Mouse (Mus musculus): ENCODE results near the gene Mgrn1. TPM values are rescaled to one million over a fixed set of nuclear protein-coding genes. Genes with fewer than 3 reads are reported as not detected.

Gene Mgrn1
- polyA plus RNA-seq, 1 experiment from 2014 or later: 57.8 TPM

DNA sequence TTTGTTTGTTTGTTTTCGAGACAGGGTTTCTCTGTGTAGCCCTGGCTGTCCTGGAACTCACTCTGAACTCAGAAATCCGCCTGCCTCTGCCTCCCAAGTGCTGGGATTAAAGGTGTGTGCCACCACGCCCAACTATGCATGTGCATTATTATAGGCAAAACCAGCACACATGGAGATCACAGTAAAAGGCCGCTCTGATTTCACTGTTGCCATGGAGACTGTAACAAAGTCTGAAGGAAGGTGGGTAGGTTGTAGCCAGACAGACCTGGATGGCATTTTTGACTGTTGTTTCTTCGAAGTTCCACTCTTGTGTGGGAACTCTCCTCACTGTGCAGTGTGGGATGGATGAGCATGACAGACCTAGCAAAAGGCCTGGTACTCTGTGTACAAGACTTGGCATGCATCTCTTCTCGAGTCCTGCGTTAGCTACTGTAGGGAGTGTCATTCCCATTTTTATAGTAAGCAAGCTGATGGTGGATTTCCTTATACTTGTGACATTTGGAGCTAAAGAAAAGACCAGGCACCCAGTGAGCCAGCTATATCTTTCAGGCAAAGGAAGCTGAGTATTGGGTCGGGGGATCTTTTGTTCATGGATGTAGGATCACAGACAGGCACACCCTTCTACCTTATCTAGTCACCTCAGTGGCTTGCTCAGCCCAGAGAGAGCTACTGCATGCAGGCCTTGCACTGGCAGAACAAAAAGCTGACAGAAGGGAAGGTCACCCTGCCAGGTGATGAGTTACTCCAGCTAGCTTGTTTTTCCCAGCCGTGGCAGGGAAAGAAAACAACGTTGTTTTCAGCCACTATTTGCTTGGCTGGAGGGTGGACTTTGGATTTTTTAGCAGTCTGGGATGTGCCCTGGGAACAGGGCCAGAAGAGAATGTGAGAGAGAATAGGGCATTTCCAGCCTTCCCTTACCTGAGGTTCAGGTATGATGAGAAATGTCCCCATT, 4.4 kb upstream of the Mgrn1 start:
- 60% methylated on average over 10 of the region's 10 CpGs for WGBS
- TF ChIP-seq CTCF (IDR thresholded peaks at IDR 0.05; ENCODE audit: low read depth): no peak
- Histone ChIP-seq H3K9ac (ENCODE audit: low read depth, low read length) (no peak overlapping the region), H3K27me3 (replicated peaks; ENCODE audit: control insufficient read depth, insufficient read depth, low read length) (no peaks in the 10 kb centered on the region), H3K36me3 (ENCODE audit: control insufficient read depth, insufficient read depth) (no peaks in the 10 kb centered on the region; the same call in 1 of the 2 replicates), H3K27ac (ENCODE audit: low read depth, low read length) (peak overlapping the region; percentile 97), H3K4me3 (ENCODE audit: low read depth, low read length) (peak overlapping the region; percentile 87), H3K4me1 (replicated peaks; ENCODE audit: control insufficient read depth, insufficient read depth, low read length) (peaks cover 8% of the 10 kb centered on the region), H3K4me2 (replicated peaks; ENCODE audit: low read depth) (peak overlapping the region; percentile 74), H3K9me3 (ENCODE audit: control insufficient read depth) (no peaks in the 10 kb centered on the region)
- no peak for ATAC-seq

DNA sequence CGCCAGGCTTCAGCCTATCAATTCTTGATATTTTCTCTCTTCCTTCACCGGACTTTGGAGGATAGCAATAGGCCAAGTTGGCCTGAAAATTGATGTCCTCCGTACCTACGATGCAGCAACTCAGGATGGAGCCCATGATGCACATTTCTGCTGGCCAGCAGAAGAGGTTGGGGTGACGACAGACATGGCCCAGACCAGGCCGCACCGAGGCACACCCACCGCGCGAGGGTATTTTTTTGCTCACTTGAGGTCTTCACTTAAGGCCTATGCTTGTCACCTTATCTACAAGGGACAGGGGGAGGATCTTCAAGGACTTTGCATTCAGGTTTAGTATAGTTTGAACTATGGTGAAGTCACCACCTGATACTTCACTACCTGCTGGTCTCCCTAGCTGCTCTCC, 1.1 kb upstream of the Mgrn1 start:
- H3K4me3 ChIP-seq (ENCODE audit: low read depth, low read length): no peak overlapping the region

DNA sequence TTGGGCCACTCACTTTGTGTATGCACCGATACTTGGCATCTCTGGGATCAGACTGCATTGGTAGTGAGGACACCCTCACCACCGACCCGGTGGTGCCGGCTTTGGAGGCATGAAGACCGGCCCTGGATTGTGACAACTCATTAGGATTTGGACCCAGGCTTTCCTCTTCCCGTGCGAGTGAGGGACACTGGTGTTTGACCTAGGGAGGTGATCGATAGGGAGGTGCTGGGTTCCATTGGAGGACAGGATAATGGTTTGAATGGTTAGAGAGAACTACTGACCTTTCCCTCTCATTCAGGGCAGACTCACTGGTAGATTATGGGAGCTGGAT, 606 bp downstream of the Mgrn1 start:
- Histone ChIP-seq H3K27me3 (replicated peaks; ENCODE audit: control insufficient read depth, insufficient read depth, low read length) (no peaks in the 10 kb centered on the region), H3K4me3 (ENCODE audit: low read depth, low read length) (peak overlapping the region; percentile 66), H3K27ac (ENCODE audit: low read depth, low read length) (peak overlapping the region; percentile 84), H3K4me2 (replicated peaks; ENCODE audit: low read depth) (peak overlapping the region; percentile 84), H3K4me1 (replicated peaks; ENCODE audit: control insufficient read depth, insufficient read depth, low read length) (no peaks in the 10 kb centered on the region), H3K9me3 (ENCODE audit: control insufficient read depth) (no peaks in the 10 kb centered on the region), H3K36me3 (ENCODE audit: control insufficient read depth, insufficient read depth) (0 out of 2 replicates have a peak, but pooled peaks cover 4% of the 10 kb centered on the region), H3K9ac (ENCODE audit: low read depth, low read length) (peak overlapping the region; percentile 82)
- no peak for ATAC-seq
- WGBS: under 1% methylated on average over 8 of the region's 8 CpGs
- TF ChIP-seq CTCF (IDR thresholded peaks at IDR 0.05; ENCODE audit: low read depth): no peak

More for the DNA sequence above, 1.1 kb upstream of the Mgrn1 start:
- 0 out of 2 replicates have a peak overlapping the region, but pooled peaks have one; percentile 84 for H3K27ac ChIP-seq (ENCODE audit: low read depth, low read length)
- H3K4me1 ChIP-seq (replicated peaks; ENCODE audit: control insufficient read depth, insufficient read depth, low read length): no peaks in the 10 kb centered on the region; the same call in 1 of the 2 replicates
- WGBS: 91% methylated on average over 10 of the region's 10 CpGs
- no peak overlapping the region for H3K4me2 ChIP-seq (replicated peaks; ENCODE audit: low read depth)
- TF ChIP-seq CTCF (IDR thresholded peaks at IDR 0.05; ENCODE audit: low read depth): no peak
- no peaks in the 10 kb centered on the region for H3K27me3 ChIP-seq (replicated peaks; ENCODE audit: control insufficient read depth, insufficient read depth, low read length)
- H3K36me3 ChIP-seq (ENCODE audit: control insufficient read depth, insufficient read depth): no peaks in the 10 kb centered on the region
- no peak overlapping the region for H3K9ac ChIP-seq (ENCODE audit: low read depth, low read length)
- no peaks in the 10 kb centered on the region for H3K9me3 ChIP-seq (ENCODE audit: control insufficient read depth)
- no peak for ATAC-seq

DNA sequence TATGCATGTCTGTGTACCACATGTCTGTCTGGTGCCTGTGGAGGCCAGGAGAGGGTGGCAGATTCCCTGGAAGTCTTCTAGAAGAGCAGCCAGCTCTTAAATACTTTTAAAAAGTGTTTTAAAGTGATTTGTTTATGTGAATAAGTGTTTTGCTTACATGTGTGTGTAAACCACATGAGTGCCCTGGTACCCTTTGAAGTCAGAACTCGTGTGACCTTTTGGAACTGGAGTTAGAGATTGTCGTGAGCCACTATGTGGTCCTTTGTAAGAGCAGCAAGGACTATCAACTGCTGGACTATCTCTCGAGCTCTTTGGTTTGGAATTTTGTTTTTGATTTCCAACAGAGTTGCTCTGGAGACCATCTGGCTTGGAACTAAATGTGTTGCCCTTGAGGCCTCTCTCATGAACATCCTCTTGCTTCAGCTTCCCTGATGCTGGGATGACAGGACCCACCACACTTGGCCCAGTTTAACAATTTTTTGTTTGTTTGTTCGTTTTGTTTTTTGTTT, 4.2 kb downstream of the Mgrn1 start:
- Histone ChIP-seq H3K4me2 (replicated peaks; ENCODE audit: low read depth) (no peak overlapping the region), H3K9ac (ENCODE audit: low read depth, low read length) (no peak overlapping the region), H3K4me3 (ENCODE audit: low read depth, low read length) (no peak overlapping the region), H3K4me1 (replicated peaks; ENCODE audit: control insufficient read depth, insufficient read depth, low read length) (no peaks in the 10 kb centered on the region), H3K9me3 (ENCODE audit: control insufficient read depth) (no peaks in the 10 kb centered on the region), H3K27ac (ENCODE audit: low read depth, low read length) (no peak overlapping the region), H3K27me3 (replicated peaks; ENCODE audit: control insufficient read depth, insufficient read depth, low read length) (no peaks in the 10 kb centered on the region), H3K36me3 (ENCODE audit: control insufficient read depth, insufficient read depth) (0 out of 2 replicates have a peak, but pooled peaks cover 4% of the 10 kb centered on the region)
- 43% methylated on average over 4 of the region's 4 CpGs for WGBS
- no peak for TF ChIP-seq CTCF (IDR thresholded peaks at IDR 0.05; ENCODE audit: low read depth)
- no peak for ATAC-seq

DNA sequence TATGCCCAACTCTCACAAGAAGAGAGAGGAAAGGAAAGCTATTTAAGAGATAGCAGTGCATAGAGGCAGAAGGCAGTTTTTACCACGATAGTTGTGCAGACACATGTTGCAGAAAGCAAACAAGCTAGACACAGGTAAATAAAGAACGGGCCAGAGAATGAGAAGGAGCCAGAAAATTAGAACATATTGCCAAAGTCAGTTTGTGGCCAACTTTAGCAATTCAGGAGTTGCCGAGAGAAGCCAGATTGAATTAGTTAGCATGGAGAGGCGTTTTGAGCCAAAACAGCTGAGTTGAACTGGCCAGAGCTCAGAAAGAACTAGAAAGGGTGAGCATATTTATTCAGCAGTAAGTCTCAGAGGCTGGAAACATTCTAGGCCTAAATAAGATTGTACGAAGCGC, 6.1 kb downstream of the Mgrn1 start:
- Histone ChIP-seq H3K9ac (ENCODE audit: low read depth, low read length) (no peak overlapping the region), H3K36me3 (ENCODE audit: control insufficient read depth, insufficient read depth) (0 out of 2 replicates have a peak, but pooled peaks cover 4% of the 10 kb centered on the region), H3K4me1 (replicated peaks; ENCODE audit: control insufficient read depth, insufficient read depth, low read length) (no peaks in the 10 kb centered on the region), H3K27ac (ENCODE audit: low read depth, low read length) (no peak overlapping the region), H3K4me2 (replicated peaks; ENCODE audit: low read depth) (no peak overlapping the region), H3K4me3 (ENCODE audit: low read depth, low read length) (no peak overlapping the region), H3K27me3 (replicated peaks; ENCODE audit: control insufficient read depth, insufficient read depth, low read length) (no peaks in the 10 kb centered on the region), H3K9me3 (ENCODE audit: control insufficient read depth) (no peaks in the 10 kb centered on the region)
- ATAC-seq: no peak
- no peak for TF ChIP-seq CTCF (IDR thresholded peaks at IDR 0.05; ENCODE audit: low read depth)
- 85% methylated on average over 6 of the region's 6 CpGs for WGBS

DNA sequence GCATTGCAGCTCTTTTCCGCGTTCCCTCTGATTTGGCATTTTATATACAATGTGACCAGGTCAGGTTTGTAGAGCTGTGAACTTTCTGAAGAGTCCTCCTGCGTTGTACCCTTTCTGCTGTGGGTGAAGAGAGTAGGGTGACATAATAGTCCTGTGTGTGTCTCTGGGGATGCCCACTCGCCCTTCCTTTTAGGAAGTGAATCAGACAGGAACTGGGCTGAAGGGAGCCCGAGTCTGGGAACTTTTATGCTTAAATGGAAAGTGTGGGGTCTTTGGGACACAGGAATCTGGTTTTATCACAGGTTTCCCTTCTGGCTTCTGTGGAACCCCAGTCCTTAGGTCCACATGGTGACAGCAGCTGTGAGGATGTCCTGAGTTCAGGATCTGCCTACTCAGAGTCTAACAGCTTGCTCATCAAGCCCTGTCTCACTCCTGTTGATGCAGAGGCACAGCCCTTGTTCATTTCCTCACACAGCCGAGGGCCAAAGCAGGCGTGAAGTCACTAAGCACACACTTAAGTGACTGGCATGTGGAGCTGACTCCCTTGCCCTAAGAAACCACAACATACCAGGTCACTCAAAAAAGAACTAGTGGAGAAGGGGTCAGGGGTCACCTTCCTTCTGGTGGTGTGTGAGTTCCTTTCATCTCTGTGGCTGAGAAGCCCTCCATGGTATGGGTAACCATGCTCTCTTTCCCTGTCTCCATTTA, 8.3 kb downstream of the Mgrn1 start:
- Histone ChIP-seq H3K4me1 (replicated peaks; ENCODE audit: control insufficient read depth, insufficient read depth, low read length) (no peaks in the 10 kb centered on the region), H3K4me2 (replicated peaks; ENCODE audit: low read depth) (no peak overlapping the region), H3K9ac (ENCODE audit: low read depth, low read length) (no peak overlapping the region), H3K9me3 (ENCODE audit: control insufficient read depth) (no peaks in the 10 kb centered on the region), H3K4me3 (ENCODE audit: low read depth, low read length) (no peak overlapping the region), H3K27ac (ENCODE audit: low read depth, low read length) (no peak overlapping the region), H3K27me3 (replicated peaks; ENCODE audit: control insufficient read depth, insufficient read depth, low read length) (no peaks in the 10 kb centered on the region), H3K36me3 (ENCODE audit: control insufficient read depth, insufficient read depth) (0 out of 2 replicates have a peak, but pooled peaks cover 4% of the 10 kb centered on the region)
- ATAC-seq: no peak
- 81% methylated on average over 7 of the region's 7 CpGs for WGBS
- no peak for TF ChIP-seq CTCF (IDR thresholded peaks at IDR 0.05; ENCODE audit: low read depth)

All from intestine, postnatal 0 days (tissue).